Mouse (Mus musculus) midbrain, embryonic 16.5 days (tissue): ENCODE measurements around the gene Cacng6. TPM values are rescaled to one million over a fixed set of nuclear protein-coding genes. Genes with fewer than 3 reads are reported as not detected.

Source experiments
- ATAC-seq: fragments of 200-750 bp; cut with Nextera tagmentation; 2 replicates; pipeline ENCODE4 v1.8.0; 2017; ENCODE audit warnings: moderate TSS enrichment
- H3K27ac ChIP-seq: fragments of 300-500 bp; sonication (generic); 2 replicates; pipeline ENCODE4 v1.5.1; 2014; ENCODE audit warnings: mild to moderate bottlenecking, low read length, mixed read lengths
- H3K27me3 ChIP-seq: fragments of 300-500 bp; sonication (generic); 2 replicates; pipeline ENCODE4 v1.6.1; 2014; ENCODE audit warnings: low read depth, low read length, mixed read lengths; ENCODE audit not compliant: control insufficient read depth, insufficient read depth
- H3K36me3 ChIP-seq: fragments of 300-500 bp; sonication (generic); 2 replicates; pipeline ENCODE4 v1.6.1; 2014; ENCODE audit warnings: mild to moderate bottlenecking, low read length, moderate library complexity, mixed read lengths; ENCODE audit not compliant: control insufficient read depth, insufficient read depth
- H3K4me1 ChIP-seq: fragments of 300-500 bp; sonication (generic); 2 replicates; pipeline ENCODE4 v1.6.1; 2014; ENCODE audit warnings: mild to moderate bottlenecking, low read length, mixed read lengths; ENCODE audit not compliant: control insufficient read depth, insufficient read depth
- H3K4me2 ChIP-seq: fragments of 300-500 bp; sonication (generic); 2 replicates; pipeline ENCODE4 v1.6.1; 2014; ENCODE audit warnings: mild to moderate bottlenecking, low read length, mixed read lengths
- H3K4me3 ChIP-seq: fragments of 300-500 bp; sonication (generic); 2 replicates; pipeline ENCODE4 v1.5.1; 2014; ENCODE audit warnings: low read depth, mild to moderate bottlenecking, low read length, moderate library complexity, mixed read lengths
- H3K9ac ChIP-seq: fragments of 300-500 bp; sonication (generic); 2 replicates; pipeline ENCODE4 v1.6.1; 2014; ENCODE audit warnings: low read depth, low read length, mixed read lengths
- H3K9me3 ChIP-seq: fragments of 300-500 bp; sonication (generic); replicated peaks from 2 replicates; pipeline ENCODE4 v1.6.1; 2014; ENCODE audit warnings: mild to moderate bottlenecking, low read length, mixed read lengths; ENCODE audit not compliant: control insufficient read depth, poor library complexity, severe bottlenecking
- WGBS: fragments of 180-500 bp; shearing (Covaris S2); extraction: QIAGEN DNeasy Blood & Tissue Kit; methylation state at CpG from one replicate; pipeline ENCODE4 v1.1.7; 2014; 5-methylcytosine and 5-hydroxymethylcytosine counted together
- polyA plus RNA-seq: library from polyadenylated mRNA; unstranded; fragments of >200 nt; fragmentation: Nextera tagmentation; extraction: Ambion mirVana; gene quantifications from 2 replicates; pipeline ENCODE4 v1.2.1, GENCODE M21; 2015

Cacng6 gene
- 0.10 TPM in 1 of 2 replicates, not detected in the other for polyA plus RNA-seq

DNA sequence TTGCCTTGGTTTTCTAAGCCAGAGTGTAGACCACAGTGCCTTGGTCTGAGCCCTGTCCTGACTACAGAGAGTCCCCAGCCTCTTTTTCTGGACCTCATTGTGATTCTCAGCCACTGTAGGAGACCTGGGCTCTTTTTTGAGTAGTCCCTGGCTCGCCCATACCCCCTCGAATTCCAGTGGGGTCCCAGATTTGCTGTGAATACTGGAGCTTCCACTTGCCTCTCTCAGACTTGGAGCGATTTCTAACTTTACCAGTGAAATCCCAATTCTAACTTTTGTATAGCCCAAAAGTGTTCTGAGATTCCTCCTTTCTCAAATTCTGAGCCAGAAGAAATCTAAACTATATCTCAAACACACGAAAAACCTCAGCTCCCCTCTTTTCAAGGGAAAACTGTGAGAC, at the start of gene Cacng6:
Gene Cacng6, plus strand, starts transcription at position 301 of the 400 bp plus-strand sequence.
- H3K9ac ChIP-seq = peak within 1 kb of the TSS; percentile 34; the same call in 1 of the 2 replicates
- ATAC-seq = no peak
- peak within 1 kb of the TSS; percentile 51 for H3K4me2 ChIP-seq

DNA sequence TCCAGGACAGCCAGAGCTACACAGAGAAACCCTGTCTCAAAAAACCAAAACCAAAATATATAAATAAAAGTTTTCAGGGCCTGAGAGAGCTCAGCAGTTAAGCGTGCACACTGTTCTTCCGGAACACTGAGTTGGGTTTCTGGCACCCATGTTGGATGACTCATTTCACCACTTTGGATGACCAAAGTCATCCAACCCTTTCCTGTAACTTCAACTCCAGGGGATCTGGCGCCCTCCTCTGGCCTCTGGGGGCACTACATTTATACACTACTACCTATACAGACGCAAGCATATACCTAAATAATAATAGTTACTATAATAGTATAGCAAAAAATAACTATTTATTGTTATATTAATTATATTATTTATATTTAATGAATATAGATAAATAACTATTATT, 47.2 kb upstream of the Cacng6 start:
- WGBS = 49% methylated on average over 4 of the region's 4 CpGs
- no peak overlapping the region for H3K9ac ChIP-seq
- no peak overlapping the region for H3K27ac ChIP-seq
- no peak overlapping the region for H3K4me2 ChIP-seq
- H3K9me3 ChIP-seq = no peaks in the 10 kb centered on the region
- H3K27me3 ChIP-seq = no peaks in the 10 kb centered on the region
- no peak overlapping the region for H3K4me3 ChIP-seq
- no peak for ATAC-seq
- H3K4me1 ChIP-seq = no peaks in the 10 kb centered on the region
- no peaks in the 10 kb centered on the region for H3K36me3 ChIP-seq

More for the DNA sequence above, at the start of gene Cacng6:
- Histone ChIP-seq H3K36me3 (no peaks in the 10 kb centered on the region), H3K9me3 (no peaks in the 10 kb centered on the region), H3K4me3 (peak within 1 kb of the TSS; percentile 21), H3K4me1 (peaks cover 5% of the 10 kb centered on the region), H3K27me3 (peaks cover 33% of the 10 kb centered on the region), H3K27ac (no peak within 1 kb of the TSS)
- 38% methylated on average over 4 of the region's 4 CpGs for WGBS

DNA sequence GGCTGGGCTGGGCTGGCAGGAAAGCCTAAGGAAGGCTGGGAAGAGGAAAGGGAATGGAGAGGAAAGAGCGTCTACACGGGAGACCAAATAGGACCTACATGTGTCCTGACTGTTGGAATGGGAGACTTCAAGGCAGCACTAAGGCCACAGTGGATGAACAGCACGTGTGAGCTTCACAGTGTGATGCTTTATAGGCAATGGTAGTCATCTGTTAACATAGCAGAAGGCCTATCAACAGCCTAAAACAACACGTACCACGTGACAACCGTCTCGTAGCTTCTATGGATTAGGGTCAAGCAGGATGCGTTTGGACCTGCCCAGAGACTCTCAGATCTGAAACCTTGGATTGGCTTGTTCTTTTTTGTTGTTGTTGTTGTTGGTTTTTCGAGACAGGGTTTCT, 41.9 kb upstream of the Cacng6 start:
- Histone ChIP-seq H3K4me3 (no peak overlapping the region), H3K4me1 (peaks cover 1% of the 10 kb centered on the region; the same call in 1 of the 2 replicates), H3K9ac (no peak overlapping the region), H3K4me2 (no peak overlapping the region), H3K9me3 (no peaks in the 10 kb centered on the region), H3K27ac (no peak overlapping the region), H3K27me3 (no peaks in the 10 kb centered on the region), H3K36me3 (no peaks in the 10 kb centered on the region)
- 84% methylated on average over 9 of the region's 9 CpGs for WGBS
- no peak for ATAC-seq

DNA sequence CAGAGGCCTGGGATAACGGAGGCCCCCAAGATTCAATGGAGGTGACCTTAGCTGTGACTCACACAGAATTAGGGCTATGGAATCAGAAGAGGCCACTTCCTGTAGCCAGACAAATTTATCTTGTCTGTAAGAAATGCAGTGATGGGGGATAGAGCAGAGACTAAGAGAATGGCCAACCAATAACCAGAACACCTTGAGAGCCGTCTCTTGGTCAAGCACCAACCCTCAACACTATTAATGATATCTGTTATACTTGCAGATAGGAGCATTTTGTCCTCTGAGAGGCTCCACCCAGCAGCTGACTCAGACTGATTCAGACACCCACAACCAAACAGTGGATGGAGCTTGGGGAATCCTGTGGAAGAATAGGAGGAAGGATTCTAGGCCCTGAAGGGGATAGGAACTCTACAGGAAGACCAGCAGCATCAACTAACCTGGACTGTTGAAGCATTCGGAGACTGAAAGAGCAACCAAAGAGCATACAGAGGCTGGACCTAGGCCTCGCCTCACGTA, 39.1 kb upstream of the Cacng6 start:
- H3K4me3 ChIP-seq = no peak overlapping the region
- no peak overlapping the region for H3K27ac ChIP-seq
- H3K4me2 ChIP-seq = no peak overlapping the region
- H3K9me3 ChIP-seq = no peaks in the 10 kb centered on the region
- H3K36me3 ChIP-seq = no peaks in the 10 kb centered on the region
- no peaks in the 10 kb centered on the region for H3K27me3 ChIP-seq
- WGBS = 88% methylated on average over 5 of the region's 5 CpGs
- ATAC-seq = no peak
- H3K4me1 ChIP-seq = peaks cover 21% of the 10 kb centered on the region
- H3K9ac ChIP-seq = no peak overlapping the region

DNA sequence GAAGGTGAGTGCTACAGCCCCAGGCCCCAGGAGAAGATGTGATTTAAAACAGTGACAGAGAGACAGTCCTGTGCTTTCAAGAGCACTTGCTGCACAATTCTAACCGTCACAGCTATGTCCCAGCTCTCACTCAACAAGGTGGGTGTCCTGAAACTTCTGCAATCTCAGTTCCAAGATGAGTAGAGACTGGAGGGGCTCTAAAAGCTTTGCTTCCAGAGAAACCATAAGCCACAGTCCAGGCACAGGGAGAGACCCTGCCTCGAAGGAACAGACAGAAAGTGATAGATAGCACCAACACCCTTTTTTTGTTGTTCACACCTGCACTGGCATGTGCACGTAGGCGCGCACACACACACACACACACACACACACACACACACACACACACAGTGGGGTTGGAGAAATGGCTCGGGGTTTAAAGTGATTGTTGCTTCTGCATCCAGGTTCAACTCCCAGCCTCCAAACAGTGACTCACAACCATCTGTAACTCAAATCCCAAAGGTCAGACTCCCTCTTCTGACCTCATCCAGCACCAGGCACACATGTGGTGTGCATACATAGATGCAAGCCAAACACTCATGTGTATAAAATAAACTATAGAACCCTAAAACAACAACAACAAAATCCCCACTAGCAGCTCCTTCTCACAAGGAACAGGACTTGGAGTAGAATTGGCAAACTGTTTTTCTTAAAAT, 37.8 kb upstream of the Cacng6 start:
- Histone ChIP-seq H3K4me1 (peaks cover 21% of the 10 kb centered on the region), H3K4me2 (no peak overlapping the region), H3K27me3 (no peaks in the 10 kb centered on the region), H3K9ac (no peak overlapping the region), H3K36me3 (no peaks in the 10 kb centered on the region), H3K9me3 (no peaks in the 10 kb centered on the region), H3K27ac (no peak overlapping the region), H3K4me3 (no peak overlapping the region)
- WGBS = 85% methylated on average over 6 of the region's 6 CpGs
- ATAC-seq = no peak

DNA sequence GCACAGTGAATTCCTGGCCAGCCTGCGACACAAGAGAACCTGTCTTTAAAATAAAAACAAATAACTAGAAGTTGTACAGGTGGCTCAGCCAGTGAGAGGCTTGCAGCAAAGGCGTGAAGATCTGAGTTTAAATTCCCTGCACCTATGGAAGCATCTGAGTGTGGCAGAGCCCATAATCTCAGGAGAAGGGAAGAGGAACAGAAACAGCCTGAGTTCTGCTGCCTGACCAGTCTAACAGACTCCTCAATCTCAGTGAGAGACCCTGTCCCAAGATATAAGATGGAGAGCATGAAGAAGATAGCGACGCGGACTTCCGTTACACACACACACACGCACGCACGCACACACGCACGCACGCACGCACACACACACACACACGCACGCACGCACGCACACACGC, 36.2 kb upstream of the Cacng6 start:
- H3K9me3 ChIP-seq = no peaks in the 10 kb centered on the region
- ATAC-seq = no peak

DNA sequence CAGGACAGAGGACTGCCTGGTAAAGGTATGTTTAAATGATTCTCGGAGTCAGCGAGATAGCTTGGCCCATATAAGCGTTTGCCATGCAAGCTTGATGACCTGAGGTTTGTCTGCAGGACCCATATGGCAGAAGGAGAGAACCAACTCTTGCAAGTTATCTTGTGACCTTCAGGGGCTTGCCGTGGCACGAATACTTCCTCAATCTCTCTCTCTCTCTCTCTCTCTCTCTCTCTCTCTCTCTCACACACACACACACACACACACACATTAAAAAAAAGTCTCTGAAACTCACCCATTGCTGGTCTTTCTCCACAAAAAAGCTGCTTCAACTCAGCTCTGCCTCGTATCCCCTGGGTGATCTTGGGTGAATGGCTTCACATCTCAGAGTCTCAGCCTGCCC, 35.1 kb upstream of the Cacng6 start:
- H3K36me3 ChIP-seq = no peaks in the 10 kb centered on the region
- WGBS = 68% methylated on average over 6 of the region's 6 CpGs

More for the DNA sequence above, 36.2 kb upstream of the Cacng6 start:
- 88% methylated on average over 18 of the region's 18 CpGs for WGBS
- Histone ChIP-seq H3K9ac (no peak overlapping the region), H3K4me2 (peak overlapping the region; percentile 64; the same call in 1 of the 2 replicates), H3K4me1 (peaks cover 35% of the 10 kb centered on the region), H3K27ac (no peak overlapping the region), H3K27me3 (no peaks in the 10 kb centered on the region), H3K4me3 (no peak overlapping the region), H3K36me3 (no peaks in the 10 kb centered on the region)

DNA sequence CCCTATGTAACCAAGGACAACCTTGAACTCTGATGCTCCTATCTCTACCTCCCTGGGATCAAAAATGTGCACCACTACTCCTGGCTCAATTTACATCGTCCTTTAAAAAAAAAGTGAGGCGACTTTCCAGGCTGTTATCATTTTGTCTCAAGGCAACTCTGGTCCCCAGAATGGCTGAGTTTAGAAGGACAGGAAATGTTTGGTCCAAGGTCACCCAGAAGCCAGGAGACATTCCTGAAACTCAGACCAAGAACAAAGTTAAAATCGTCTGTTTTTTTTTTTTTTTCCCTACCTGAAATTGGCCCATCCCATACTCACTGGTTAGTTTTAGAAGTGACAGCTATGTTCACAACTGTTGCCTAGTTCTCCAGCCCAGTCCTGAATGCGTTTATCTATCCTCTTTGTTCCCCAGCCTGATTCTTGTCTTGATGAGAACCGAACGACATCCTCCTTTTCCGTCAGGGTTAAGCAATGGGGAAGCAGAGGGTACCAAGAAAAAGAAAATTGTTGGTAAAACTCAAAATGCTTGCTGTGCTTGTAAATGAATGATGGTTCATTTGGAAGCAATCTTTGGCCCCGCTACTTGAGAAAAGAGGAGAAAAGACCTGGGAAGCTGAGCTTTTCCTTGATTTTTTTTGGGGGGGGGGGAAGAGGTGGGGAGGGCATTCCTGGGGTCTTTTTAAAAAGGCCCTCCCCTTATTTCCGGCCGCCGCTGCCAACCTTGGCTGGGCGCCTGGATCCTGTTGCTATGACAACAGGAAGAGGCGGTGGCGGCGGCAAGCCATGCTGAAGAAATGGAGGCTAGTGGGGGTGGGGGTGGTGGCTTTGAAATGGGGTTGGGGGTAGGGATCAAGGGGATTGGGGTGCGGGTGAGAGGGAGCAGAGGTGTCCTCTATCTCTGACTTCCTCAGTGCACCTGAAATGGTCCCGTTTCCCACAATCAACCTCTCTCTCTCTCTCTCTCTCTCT, 34.3 kb upstream of the Cacng6 start:
- Histone ChIP-seq H3K27me3 (no peaks in the 10 kb centered on the region), H3K4me2 (peak overlapping the region; percentile 64), H3K9ac (peak overlapping the region; percentile 64), H3K9me3 (no peaks in the 10 kb centered on the region), H3K27ac (peak overlapping the region; percentile 75), H3K4me3 (peak overlapping the region; percentile 53), H3K4me1 (peaks cover 45% of the 10 kb centered on the region), H3K36me3 (peaks cover 4% of the 10 kb centered on the region; the same call in 1 of the 2 replicates)
- ATAC-seq = peak; percentile 53
- 2% methylated on average over 16 of the region's 17 CpGs for WGBS

More for the DNA sequence above, 35.1 kb upstream of the Cacng6 start:
- Histone ChIP-seq H3K9me3 (no peaks in the 10 kb centered on the region), H3K27ac (no peak overlapping the region), H3K4me2 (peak overlapping the region; percentile 64), H3K4me3 (peak overlapping the region; percentile 53), H3K9ac (0 out of 2 replicates have a peak overlapping the region, but pooled peaks have one; percentile 40), H3K27me3 (no peaks in the 10 kb centered on the region), H3K4me1 (peaks cover 45% of the 10 kb centered on the region)
- ATAC-seq = no peak
